Mouse (Mus musculus) granulocyte monocyte progenitor cell, adult 5-6 weeks (primary cell): ENCODE measurements at regions not wholly inside any gene's neighbourhood (a gene's known extent, or its start where the extent isn't known, plus 50 kb on each side); places are given as distances from the start of the nearest gene placed in this dataset.

ENCODE experiments used
- ATAC-seq: replicated peaks from 2 replicates; pipeline ENCODE4 v1.8.0; 2016; ENCODE audit warnings: mild to moderate bottlenecking, moderate TSS enrichment, inconsistent platforms; ENCODE audit not compliant: poor library complexity, severe bottlenecking

- peak; percentile 84 for ATAC-seq
These were observed 2143.9 kb downstream of the 4930444P10Rik start for GRCm38 (mm10) chr1:13949241-13949640.

- no peak for ATAC-seq
These were observed 2151.8 kb downstream of the 4930444P10Rik start for GRCm38 (mm10) chr1:13941351-13941750.

GRCm38 (mm10) chr1:13938344-13938743 is 2154.8 kb downstream of the 4930444P10Rik start:
- ATAC-seq, result no peak

GRCm38 (mm10) chr1:13935938-13936491 is 2157.1 kb downstream of the 4930444P10Rik start:
- ATAC-seq, result no peak

GRCm38 (mm10) chr1:13928679-13929078 is 2164.4 kb downstream of the 4930444P10Rik start:
- no peak for ATAC-seq

GRCm38 (mm10) chr1:13927964-13928363 is 2165.2 kb downstream of the 4930444P10Rik start:
- no peak for ATAC-seq

GRCm38 (mm10) chr1:13925994-13926393 is 2167.1 kb downstream of the 4930444P10Rik start:
- ATAC-seq, result no peak

GRCm38 (mm10) chr1:13915216-13915615 is 2177.9 kb downstream of the 4930444P10Rik start:
- ATAC-seq, result no peak

- no peak for ATAC-seq
These were observed 2214.0 kb downstream of the 4930444P10Rik start for GRCm38 (mm10) chr1:13879126-13879525.

GRCm38 (mm10) chr1:13873925-13874324 is 2219.2 kb downstream of the 4930444P10Rik start:
- peak; percentile 94 for ATAC-seq

- no peak for ATAC-seq
These were observed 2220.6 kb downstream of the 4930444P10Rik start for GRCm38 (mm10) chr1:13872536-13872935.

GRCm38 (mm10) chr1:13870631-13871286 is 2222.4 kb downstream of the 4930444P10Rik start:
- ATAC-seq, result no peak

- peak; percentile 55; the same call in 1 of the 2 replicates for ATAC-seq
These were observed 2227.4 kb downstream of the 4930444P10Rik start for GRCm38 (mm10) chr1:13865713-13866112.

GRCm38 (mm10) chr1:13863712-13864111 is 2229.4 kb downstream of the 4930444P10Rik start:
- no peak for ATAC-seq

GRCm38 (mm10) chr1:13861070-13861511 is 2232.0 kb downstream of the 4930444P10Rik start:
- ATAC-seq, result no peak

- ATAC-seq, result no peak
These were observed 2232.7 kb downstream of the 4930444P10Rik start for GRCm38 (mm10) chr1:13860469-13860868.

GRCm38 (mm10) chr1:13859723-13860122 is 2233.4 kb downstream of the 4930444P10Rik start:
- no peak for ATAC-seq

GRCm38 (mm10) chr1:13858371-13859018 is 2234.6 kb downstream of the 4930444P10Rik start:
- ATAC-seq, result no peak

- no peak for ATAC-seq
These were observed 2236.1 kb downstream of the 4930444P10Rik start for GRCm38 (mm10) chr1:13856998-13857397.

GRCm38 (mm10) chr1:13851144-13851543 is 2242.0 kb downstream of the 4930444P10Rik start:
- ATAC-seq, result no peak

GRCm38 (mm10) chr1:13849071-13849470 is 2244.1 kb downstream of the 4930444P10Rik start:
- no peak; the same call in 1 of the 2 replicates for ATAC-seq
